Mouse (Mus musculus) layer of hippocampus, postnatal 14 days (tissue): ENCODE results near the gene Ddb2. TPM values are rescaled to one million over a fixed set of nuclear protein-coding genes. Genes with fewer than 3 reads are reported as not detected.

Experiments used
- DNase-seq, 2 experiments: peaks; one replicate each; pipeline ENCODE4 v3.0.0; 2021 to 2022; ENCODE audit warnings: low spot score in 2 of 2, mixed read lengths in 1 of 2
- total RNA-seq, 2 experiments: library from RNA; stranded (reverse); gene quantifications; 2 replicates each; pipeline ENCODE4 v1.2.3; 2021

Gene Ddb2
- total RNA-seq, 2 experiments from 2014 or later = 7.3 to 9.1 TPM

DNA sequence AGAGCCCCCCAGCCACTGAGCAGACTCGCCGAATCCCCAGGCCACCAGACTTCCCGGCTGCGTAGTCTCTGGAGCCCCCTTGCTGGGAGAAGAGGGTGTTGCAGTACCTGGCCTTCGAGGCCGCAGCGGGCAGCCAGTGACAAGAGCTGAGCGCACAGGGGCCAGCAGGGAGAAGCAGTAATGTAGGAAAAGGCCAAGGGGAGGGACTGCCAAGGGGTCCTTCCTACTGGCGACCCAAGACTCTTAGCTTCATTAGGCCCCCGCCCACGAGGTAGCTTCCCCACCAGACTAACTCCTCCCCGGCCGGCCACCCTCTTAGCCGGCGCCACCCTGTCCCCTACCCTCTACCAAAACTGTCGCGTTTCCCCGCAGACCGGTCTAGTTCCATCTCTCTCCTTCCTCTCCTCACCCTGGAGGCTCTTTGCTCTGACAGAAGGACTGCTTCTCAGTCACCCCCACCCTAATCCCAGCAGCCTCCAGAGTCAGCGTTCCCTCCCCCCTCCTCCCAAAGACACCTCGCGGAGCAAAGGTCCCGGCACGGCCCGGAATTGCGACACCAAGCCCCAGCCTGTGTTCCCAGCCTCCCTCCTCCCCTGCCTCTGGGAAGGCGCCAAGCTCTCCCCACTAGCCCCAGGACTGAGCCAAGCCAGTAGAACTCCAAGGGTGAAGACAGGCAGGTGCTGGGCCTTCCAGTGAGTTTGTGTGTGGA, 42.0 kb downstream of the Ddb2 start:
- DNase-seq = peak; percentile 53 to 57

DNA sequence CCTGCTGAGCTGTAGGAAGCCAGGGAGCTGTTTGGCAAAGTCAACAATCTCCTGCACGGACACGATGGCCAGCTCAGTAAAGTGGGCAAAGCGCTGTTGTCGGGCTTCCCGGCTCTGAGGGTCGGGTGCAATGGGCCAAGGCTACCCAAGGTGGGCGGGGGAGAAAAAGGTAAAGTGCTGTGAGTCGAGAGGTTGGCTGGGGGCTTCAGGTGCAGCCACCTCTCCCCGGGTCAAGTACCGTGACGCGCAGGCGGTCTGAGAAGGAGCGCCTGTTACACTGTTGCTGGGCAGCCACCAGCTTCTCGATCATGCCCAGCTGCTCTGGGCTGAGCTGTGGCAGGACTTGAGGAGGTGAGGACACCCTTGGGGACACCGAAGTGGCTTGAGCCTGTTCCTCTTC, 46.3 kb downstream of the Ddb2 start:
- no peak for DNase-seq

DNA sequence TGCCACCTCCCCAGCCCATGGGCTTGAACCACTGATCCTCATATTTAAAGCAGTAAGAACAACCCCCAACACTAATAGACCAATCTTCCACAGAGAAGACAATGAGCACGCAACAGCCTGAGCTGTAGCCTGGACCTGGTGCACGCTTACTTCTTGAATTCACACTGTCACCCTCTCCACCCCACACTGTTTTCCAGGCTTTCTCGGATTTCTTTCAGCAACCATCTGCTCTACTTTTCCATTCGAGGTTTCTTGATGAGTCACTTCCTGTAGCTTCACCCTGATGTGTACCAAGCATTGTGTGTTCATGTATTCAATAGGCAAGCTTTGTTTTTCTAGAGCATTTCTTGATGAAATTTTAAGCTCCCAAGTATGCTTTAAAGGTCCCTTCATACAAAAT, 49.4 kb downstream of the Ddb2 start:
- DNase-seq = no peak

DNA sequence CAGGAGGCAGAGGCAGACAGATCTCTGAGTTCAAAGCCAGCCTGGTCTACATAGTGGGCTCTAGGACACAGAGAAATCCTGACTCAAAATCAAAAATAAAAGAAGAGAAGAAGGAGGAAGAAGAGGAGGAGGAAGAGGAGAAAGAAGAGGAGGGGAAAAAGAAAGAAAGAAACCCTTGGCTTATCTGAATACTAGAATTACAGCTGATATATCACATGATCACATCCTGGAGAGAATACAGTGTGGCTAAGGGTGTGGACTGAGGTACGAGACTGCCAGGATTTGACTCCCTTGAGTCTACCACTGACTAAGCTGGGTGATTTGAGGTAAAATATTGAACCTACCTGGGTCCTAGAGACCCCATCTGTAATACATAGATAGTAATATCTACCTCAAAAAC, 50.6 kb downstream of the Ddb2 start:
- no peak for DNase-seq

DNA sequence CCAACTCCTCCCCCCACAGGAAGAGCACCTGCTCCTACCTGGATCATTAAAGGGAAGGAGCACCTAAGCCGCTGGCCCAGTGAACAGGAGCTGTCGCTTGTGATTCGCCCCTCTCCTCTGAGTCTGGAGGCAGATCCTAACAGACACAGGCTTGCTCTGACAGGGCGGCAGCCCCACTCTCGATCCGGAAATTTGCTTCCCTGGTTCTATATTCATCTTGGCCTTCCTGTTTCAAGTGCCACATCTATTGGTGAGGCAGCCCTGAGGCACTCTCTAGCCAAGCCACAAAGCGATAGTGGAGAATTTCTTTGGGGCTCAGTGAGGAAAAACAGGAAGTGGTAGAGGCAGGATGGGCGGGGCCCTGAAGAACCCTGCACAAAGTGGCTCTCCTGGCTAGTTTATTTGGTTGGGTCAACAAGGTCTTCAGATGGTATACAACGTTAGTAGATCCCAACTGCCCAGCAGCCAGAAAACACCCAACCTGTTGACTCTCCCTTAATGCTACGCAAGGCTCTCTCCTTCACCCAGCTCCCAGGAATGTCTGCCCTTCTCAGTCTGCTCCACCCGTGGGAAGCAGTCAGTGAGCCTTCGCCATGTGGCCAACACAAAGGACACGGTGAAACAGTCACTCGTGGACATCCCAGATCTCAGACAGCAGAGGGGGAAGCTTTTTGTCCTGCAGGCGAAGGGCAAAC, 52.9 kb downstream of the Ddb2 start, which contains the start of gene Madd:
Madd (minus strand) TSS at position 127 of the 695 bp plus-strand sequence.
- peak in 1 of 2 experiments; percentile 42 for DNase-seq

DNA sequence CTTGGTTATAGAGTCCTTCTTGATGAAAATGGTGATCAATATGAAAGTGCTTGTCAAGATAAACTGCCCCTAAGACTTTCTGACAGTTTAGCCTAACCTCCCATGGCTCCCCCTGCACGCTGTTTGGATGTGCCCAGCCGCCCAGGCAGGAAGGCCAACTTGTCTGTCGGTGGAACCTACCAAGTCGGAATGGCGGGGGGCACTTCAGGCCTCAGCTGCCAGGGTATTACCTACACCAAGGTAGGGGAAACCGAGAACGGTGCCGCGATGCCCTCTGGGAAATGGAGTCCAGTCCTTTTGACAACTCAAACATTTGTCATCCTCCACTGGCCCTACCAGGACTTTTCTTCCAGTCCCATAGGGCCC, 53.7 kb downstream of the Ddb2 start:
- peak; percentile 93 to 97 for DNase-seq

DNA sequence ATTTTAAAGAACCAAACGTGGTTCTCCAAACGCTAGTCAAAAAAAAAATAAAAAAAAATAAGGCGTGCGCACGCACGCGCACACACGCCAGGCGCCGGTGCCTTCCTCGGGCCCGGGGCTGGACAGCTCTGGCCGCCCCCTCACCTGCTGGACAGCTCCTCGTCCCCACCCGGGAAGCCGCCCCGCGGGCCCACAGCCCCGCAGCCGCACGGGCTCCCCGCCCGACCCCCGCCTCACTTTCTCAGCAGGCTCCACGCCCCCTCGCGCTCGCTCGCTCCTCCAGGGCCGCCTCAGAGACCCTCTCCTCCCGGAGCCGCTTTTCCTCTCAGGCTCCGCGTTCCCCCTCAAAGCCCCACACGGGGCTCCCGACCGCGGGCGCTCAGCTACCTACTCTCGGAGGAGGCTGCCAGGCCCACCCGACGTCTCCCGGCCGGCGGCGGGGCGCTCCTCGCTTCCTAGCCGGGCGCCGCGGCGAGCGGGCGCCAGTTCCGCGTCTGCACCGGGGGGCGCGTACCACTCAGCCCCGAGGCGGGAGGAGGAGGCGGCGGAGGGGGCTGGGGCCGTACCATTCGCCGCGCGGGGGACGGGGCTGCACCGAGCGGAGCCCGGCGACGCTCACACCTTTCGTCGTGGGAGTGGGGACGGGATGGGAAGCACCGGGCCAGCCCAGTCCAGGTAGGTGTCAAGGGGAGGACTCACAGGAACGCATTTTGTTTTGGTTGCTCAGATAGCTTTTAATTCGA, 54.2 kb downstream of the Ddb2 start:
- peak; percentile 86 to 87 for DNase-seq

DNA sequence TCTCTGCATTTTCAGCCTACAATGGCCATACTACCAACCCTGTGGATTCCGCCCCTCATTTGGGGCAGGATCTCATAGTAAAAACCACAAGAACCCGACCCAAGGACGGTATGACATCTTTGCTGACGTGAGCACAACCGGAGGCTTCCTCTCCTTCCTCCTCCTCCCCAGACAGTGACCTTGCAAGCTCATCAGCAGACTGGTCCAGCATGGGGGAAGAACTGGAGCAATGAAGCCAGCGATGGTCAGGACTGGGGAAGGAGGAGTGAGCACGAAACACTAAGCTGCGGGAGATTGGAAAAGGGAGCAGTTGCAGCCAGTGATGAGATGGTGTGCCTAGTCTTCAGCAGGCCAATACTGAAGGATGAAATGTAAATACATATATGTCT, 54.8 kb downstream of the Ddb2 start:
- DNase-seq = no peak

DNA sequence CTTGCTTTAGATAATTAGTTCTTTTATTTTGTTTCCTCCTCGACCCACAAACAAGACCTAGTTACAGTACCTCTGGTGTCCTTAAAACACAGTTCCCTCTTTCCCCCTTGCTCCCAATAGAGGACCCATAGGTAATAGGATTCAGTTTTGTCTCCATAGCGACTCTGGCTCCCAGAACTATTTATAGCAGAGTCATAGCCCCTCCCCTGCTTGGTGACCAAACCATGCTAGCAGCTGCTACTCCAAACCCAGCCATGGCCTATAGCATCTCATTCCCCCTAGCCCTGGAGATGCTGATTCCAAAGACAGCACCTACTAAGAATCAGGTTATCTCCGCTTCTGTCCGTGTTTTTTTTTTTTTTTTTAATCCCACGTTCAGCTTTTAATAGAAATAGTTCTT, 56.1 kb downstream of the Ddb2 start:
- DNase-seq = no peak

DNA sequence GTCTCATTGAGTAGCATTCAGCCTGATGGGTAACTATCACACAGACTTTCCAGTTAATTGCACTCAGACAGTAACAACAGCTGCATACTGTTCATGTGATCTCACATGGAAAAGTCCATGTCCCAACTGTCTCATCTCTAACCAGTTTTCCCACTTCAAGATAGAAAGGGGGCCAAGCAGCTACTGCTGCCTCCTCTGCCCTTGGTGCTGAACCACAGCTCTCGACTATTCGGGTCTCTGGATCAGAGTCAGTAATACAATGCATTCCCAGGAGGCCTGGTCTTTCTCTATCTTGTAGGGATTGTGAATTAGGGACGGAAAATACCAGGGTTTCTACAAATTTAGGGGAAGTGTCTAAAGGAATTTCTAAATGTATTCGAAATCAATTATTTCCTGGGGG, 57.0 kb downstream of the Ddb2 start:
- no peak for DNase-seq

DNA sequence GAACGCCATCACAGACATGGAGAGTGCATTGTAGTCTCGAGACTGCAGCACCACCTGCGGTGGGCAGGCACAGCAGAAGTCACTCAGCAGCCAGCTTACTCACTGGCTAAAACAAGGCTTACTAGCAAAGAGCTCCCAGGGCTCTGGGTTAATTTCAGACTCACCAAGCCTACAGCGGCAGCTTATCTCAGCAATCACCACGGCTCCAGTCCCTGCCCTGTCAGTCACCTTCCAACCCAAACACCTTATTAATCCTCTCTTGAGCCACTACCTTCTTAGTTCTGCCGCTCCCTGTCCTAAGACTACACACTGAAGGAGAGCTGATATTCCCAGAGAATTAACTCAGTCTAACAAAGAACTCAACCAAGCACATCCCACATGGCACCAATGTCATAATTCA, 60.5 kb downstream of the Ddb2 start:
- DNase-seq = no peak

DNA sequence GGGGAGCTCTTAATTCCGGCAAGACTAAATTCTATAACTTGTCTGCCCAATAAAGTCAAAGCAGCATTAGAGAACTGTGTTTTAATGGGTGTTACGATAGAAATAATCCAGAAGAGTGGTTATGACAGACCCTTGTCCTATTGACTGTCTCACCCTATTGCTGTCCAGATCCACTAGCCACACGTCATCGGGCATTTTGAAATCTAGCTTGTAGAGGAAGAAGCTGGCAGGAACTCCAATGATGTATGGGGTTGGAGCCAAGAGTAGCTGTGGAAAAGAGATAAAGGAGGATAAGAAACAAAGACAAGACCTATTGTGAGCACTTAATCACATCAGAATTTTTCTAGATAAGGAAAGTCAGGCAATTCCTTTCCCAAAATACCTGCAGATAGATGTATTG, 61.3 kb downstream of the Ddb2 start:
- no peak for DNase-seq

DNA sequence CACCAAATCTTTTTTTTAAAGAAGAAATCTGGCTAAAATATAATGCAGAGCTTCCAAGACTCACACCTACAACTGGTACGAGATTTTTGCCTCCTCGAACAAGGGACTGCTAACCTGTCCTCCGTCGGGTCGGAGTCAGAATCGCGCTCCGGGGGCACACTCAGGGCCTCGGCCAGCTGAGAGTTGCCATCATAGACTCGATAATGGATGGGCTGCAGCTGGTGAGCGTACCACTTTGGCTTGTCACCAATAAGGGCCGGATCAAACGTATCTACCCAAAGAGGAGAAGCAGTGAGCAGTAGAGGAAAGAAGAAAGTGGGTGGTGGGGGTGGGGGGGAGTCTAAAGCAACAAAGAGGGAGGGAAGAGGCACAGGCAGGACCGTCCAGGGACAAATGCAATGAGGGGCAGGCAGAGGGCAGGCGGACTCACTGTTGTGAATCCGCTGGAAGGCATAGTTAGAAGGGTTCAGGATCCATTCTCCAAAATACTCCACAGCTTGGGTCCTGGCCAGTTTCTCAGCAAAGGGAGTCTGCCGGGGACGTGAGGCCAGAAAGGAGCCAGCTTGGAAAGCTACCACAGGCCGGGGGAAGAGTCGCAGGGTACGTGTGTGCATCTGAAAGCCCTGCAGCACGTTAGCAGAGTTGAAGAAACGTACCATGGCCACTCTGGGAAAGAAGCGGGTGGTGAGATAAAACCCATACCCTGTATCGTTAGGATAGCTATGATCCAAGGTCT, 67.0 kb downstream of the Ddb2 start:
- no peak for DNase-seq

DNA sequence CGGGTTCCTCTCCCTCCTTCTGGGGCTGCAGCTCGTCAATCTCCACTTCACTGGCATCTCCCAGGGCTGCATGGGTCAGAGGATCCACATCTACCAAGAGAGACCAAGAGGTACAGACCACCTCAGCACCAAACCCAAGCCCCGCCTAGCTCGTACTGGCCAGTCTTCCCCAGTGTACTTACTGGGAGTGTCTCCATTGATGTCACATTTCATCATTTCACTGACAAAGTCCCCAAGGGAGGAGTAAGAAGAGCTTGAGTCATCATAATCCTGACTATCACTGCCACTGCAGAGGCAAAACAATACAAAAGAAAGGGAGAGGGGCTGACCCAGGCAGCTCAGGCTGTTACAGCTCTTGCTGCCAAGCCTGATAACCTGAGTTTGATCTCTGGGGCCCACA, 69.2 kb downstream of the Ddb2 start:
- DNase-seq = no peak

DNA sequence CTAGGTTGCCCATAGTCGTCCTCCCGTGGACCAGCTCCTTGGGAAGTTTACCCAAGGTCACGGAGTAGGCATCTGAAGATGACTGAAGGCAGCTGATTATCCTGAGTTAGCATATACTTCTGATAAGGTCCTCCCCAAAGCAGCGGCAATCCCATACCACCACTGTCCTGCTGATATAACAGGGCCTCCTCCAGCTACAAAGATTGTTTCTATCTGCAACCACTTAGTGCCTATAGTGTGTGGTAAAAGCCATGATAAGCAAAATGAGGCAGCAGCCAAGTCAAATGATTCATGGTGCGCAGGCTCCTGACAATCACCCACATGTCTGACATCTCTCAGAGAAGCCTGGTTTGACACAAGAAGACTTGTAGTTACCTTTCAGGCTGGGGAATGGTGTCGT, 71.8 kb downstream of the Ddb2 start:
- no peak for DNase-seq

DNA sequence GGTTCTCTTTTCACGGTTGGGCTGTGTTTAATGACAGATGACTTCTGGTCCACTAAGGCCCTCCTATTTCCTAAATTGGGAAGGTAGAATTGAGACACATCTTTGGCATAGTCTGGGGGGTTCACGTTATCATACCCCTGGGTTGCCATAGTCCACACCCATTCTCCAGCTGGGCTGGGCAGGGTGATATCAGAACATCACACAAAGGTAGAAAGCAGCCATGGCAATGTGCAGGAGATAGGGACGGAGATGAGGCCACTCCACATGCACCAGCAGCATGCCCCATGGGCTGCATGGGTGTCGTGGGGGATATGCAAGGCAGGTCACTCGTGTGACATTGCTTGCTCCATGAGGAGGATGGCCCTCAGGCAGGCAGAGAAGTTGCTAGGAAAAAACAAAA, 73.2 kb downstream of the Ddb2 start:
- no peak for DNase-seq

DNA sequence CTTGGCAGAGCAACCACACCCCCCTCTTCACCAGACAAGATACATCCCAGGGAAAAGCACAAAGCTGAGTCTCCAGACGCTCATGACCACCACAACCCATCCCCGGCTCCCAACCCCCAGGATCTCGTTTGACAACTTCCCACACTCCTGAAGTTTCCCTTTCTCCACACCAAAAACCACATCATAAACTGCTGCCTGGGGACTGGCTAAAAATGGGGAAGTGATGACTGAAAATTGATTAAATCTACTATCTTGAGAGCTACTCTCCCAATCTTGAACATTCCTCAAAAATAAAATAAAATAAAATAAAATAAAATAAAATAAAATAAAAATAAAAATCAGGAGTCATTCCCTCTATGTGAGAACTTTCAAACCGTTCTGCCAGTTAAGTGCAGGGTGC, 73.8 kb downstream of the Ddb2 start:
- no peak for DNase-seq
